Mouse (Mus musculus) cortical plate, adult 2 months (tissue): ENCODE measurements around the gene Zfp334. TPM values are rescaled to one million over a fixed set of nuclear protein-coding genes. Genes with fewer than 3 reads are reported as not detected.

ENCODE experiments used
- H3K27ac ChIP-seq: fragments of 200-500 bp; 2 replicates; pipeline ENCODE4 v1.5.1; 2012; ENCODE audit warnings: low read length, control low read depth, inconsistent platforms; ENCODE audit not compliant: insufficient read depth
- H3K4me1 ChIP-seq: fragments of 200-500 bp; 2 replicates; pipeline ENCODE4 v1.6.1; 2011; ENCODE audit warnings: low read length; ENCODE audit not compliant: control insufficient read depth, insufficient read depth
- H3K4me3 ChIP-seq: fragments of 200-500 bp; 2 replicates; pipeline ENCODE4 v1.5.1; 2011; ENCODE audit warnings: mild to moderate bottlenecking, low read length, control low read depth; ENCODE audit not compliant: insufficient read depth
- CTCF ChIP-seq: fragments of 200-500 bp; IDR thresholded peaks from 2 replicates; pipeline ENCODE4 v1.5.1; 2011; ENCODE audit warnings: mild to moderate bottlenecking, control low read depth, low read length; ENCODE audit not compliant: insufficient read depth; ENCODE audit errors: extremely low read depth
- POLR2A ChIP-seq: fragments of 200-500 bp; IDR thresholded peaks from 2 replicates; pipeline ENCODE4 v1.6.1; 2011; ENCODE audit warnings: mild to moderate bottlenecking, low read length, control low read depth; ENCODE audit not compliant: insufficient read depth; ENCODE audit errors: extremely low read depth
- polyA plus RNA-seq: library from polyadenylated mRNA; depleted of rRNA; stranded (reverse); fragments of >200 nt; gene quantifications from 2 replicates; pipeline ENCODE4 v1.2.3, GENCODE M21; 2012; rRNA removed

Gene Zfp334
- polyA plus RNA-seq, 1 experiment: 9.1 TPM

DNA sequence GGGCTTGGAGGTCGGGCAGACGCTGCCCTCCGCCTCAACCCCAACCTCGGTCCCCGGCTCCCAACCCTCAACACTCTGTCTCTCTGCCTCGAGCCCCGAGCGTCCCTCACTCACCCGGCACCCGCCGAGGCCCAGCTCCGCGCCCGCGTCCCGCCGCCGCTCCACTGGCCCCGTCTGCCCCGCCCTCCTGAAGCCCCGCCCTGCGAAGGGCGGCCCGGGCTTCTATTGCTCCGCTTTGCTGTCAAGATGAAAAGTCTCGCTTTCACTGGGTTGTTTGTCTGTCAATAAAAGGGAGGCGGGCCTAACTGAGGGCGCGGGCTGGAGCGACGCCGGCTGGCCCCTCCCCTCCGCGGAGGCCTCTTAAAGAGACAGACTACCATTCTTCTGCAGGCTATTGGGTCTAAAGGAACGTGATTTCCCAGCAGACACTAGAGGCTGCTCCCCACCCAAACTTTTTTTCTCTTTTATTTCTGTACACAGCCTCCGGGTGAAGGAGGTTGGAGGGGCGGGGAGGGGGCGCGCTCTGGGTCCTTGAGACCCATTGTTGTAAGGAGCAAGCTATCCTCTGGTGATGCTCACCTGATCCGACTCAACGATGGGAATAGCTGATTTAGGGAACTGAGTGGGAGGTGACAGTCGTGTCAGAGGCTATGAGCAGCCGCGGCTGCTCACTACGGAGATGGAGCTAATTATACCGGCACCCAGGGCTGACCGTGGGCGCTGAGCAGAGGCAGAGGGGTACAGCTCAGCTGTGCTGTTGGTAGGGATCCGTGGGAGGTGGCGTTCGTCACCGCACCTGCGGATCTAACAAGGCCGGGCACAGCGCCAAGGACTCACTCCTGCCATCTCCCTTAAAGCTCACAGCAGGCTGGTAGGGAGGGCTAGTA is 61.5 kb downstream of the Zfp334 start, which contains the start of gene Elmo2:
Elmo2 (minus strand) TSS at position 176 of the 887 bp plus-strand sequence.
- peak within 1 kb of the TSS; percentile 91 for H3K4me3 ChIP-seq
- H3K27ac ChIP-seq: peak within 1 kb of the TSS; percentile 73
- peaks cover 13% of the 10 kb centered on the region for H3K4me1 ChIP-seq
- TF ChIP-seq CTCF (no peak), POLR2A (peak; percentile 70; the same call in 1 of the 2 replicates)

DNA sequence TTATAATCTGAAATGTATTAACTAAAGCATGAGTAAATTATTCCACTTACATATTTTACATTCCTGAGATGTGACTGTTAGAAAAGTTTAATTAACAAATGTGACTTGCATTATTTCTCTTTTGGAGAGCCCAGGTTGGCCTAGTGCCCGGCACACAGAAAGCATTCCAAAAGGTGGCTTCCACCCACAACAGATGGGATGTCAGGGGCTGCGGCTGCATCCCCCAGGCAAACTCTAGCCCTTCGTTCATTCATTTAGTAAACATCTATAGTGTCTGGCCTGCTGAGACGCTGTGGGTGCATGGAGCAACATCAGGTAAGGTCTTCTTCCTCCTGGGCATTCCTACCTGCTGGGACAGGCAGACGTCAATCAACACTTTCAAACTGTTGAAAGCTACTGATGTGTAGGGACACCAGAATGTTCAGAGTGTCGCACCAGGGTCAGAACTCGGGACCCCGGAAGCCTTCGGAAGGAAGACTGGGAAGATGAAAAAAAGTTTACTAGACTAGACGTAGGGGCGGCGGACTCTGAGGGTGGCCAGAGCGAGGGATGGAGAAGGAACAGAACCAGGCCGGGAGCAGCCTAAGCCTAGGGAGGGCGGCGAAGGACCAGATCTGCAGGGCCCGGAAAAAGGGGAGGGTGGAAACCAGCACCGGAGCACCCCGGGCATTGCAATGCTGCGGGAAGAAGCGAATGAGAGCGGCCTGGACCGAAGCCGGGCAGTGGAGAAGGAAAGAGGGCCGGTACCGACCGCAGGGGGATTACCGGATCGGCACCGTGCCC is 62.3 kb downstream of the Zfp334 start:
- TF ChIP-seq POLR2A (no peak), CTCF (no peak)
- H3K4me1 ChIP-seq: peaks cover 20% of the 10 kb centered on the region

More for the DNA sequence above, 62.3 kb downstream of the Zfp334 start:
- Histone ChIP-seq H3K4me3 (peak overlapping the region; percentile 91), H3K27ac (peak overlapping the region; percentile 73)

Other genes starting within 250 kb of the Zfp334 start
- gene Cdh22, start 153.4 kb downstream of the Zfp334 start, polyA plus RNA-seq: 21.8 and 22.8 TPM in 2 replicates
- gene Slc35c2, start 100.4 kb downstream of the Zfp334 start, polyA plus RNA-seq: 53.6 and 56.1 TPM in 2 replicates
- gene Elmo2, start 61.8 kb downstream of the Zfp334 start, polyA plus RNA-seq: 139 and 153 TPM in 2 replicates
- 0.04 TPM in 1 of 2 replicates, not detected in the other for gene Zfp663, start 19.5 kb downstream of the Zfp334 start, polyA plus RNA-seq
- not detected in 2 replicates for gene Ocstamp, start 12.1 kb upstream of the Zfp334 start, polyA plus RNA-seq
- 14.0 and 16.0 TPM in 2 replicates for gene Slc13a3, start 85.0 kb upstream of the Zfp334 start, polyA plus RNA-seq
- gene Trp53rka, start 105.1 kb upstream of the Zfp334 start, polyA plus RNA-seq: 25.2 and 26.5 TPM in 2 replicates
- gene Slc2a10, start 115.5 kb upstream of the Zfp334 start, polyA plus RNA-seq: 1.4 and 1.7 TPM in 2 replicates
- gene Eya2, start 206.8 kb upstream of the Zfp334 start, polyA plus RNA-seq: 3.6 and 4.6 TPM in 2 replicates